In the genomic region with DNA sequence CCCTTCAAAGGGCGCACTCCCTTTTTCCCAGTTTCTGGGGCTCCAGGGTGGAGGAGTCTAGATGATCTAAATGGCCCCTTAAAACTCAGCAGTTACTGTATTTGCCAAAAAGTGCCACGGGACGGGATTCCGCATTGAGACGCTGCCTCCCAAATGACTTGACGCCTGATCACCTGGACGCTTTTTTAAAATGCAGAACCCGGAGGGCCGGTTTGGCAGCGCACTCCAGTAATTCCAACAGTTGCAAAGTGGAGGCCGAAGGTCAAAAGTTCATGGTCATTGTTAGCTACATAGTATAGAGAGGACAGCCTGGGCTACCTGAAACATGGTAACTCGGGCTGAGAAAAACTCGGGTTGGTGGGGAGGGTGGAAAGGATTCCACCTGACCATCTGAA, we compare ENCODE assay signal across 8 mouse cellular contexts. TPM values are rescaled to one million over a fixed set of nuclear protein-coding genes. Genes with fewer than 3 reads are reported as not detected.
DNase-seq lines count a peak whose midpoint lies in the region; ATAC-seq and TF ChIP-seq lines count a peak whose summit lies in the region.

No protein-coding gene starts in this region.

- H3K9ac ChIP-seq in forebrain, embryonic 12.5 days, result peak overlapping the region; percentile 69
- H3K9ac ChIP-seq in liver, embryonic 14.5 days (replicated peaks), result peak overlapping the region; percentile 83

- H3K4me3 ChIP-seq in forebrain, embryonic 12.5 days (replicated peaks), result peak overlapping the region; percentile 70
- H3K4me3 ChIP-seq in liver, embryonic 14.5 days (ENCODE audit: insufficient read depth in 1 of 2, low read depth in 2 of 2, low read length in 2 of 2), result peak overlapping the region; percentile 73 to 90

- H3K4me2 ChIP-seq in forebrain, embryonic 12.5 days, result peak overlapping the region; percentile 84
- H3K4me2 ChIP-seq in liver, embryonic 14.5 days (ENCODE audit: low read depth), result peak overlapping the region; percentile 95

- 2% methylated on average over 13 of the region's 13 CpGs for WGBS in forebrain, embryonic 12.5 days
- under 1% methylated on average over 13 of the region's 13 CpGs for WGBS in liver, embryonic 14.5 days (ENCODE audit: insufficient replicate concordance)

- ATAC-seq in forebrain, embryonic 12.5 days (ENCODE audit: low FRiP score), result peak; percentile 24; the same call in 1 of the 2 replicates
- ATAC-seq in liver, embryonic 14.5 days (ENCODE audit: insufficient read depth), result peak; percentile 38; the same call in 1 of the 2 replicates

- H3K27ac ChIP-seq in forebrain, embryonic 12.5 days, result 0 out of 2 replicates have a peak overlapping the region, but pooled peaks have one; percentile 61
- peak overlapping the region; percentile 8; the same call in 1 of the 2 replicates for H3K27ac ChIP-seq in liver, embryonic 14.5 days

- no peak for TF ChIP-seq EP300 in liver, embryonic 14.5 days (IDR thresholded peaks at IDR 0.05; ENCODE audit: low read depth)

- no peaks in the 10 kb centered on the region for H3K9me3 ChIP-seq in forebrain, embryonic 12.5 days
- H3K9me3 ChIP-seq in liver, embryonic 14.5 days (ENCODE audit: control insufficient read depth, low read length), result no peaks in the 10 kb centered on the region

- H3K27me3 ChIP-seq in forebrain, embryonic 12.5 days, result no peaks in the 10 kb centered on the region
- no peaks in the 10 kb centered on the region for H3K27me3 ChIP-seq in liver, embryonic 14.5 days (ENCODE audit: control insufficient read depth, insufficient read depth, low read length)

- H3K4me1 ChIP-seq in forebrain, embryonic 12.5 days, result peaks cover 18% of the 10 kb centered on the region
- H3K4me1 ChIP-seq in liver, embryonic 14.5 days (replicated peaks; ENCODE audit: control insufficient read depth in 2 of 2, insufficient read depth in 2 of 2, low read length in 1 of 2), result peaks cover 5 to 9% of the 10 kb centered on the region in 2 experiments; a peak in 3 of 4 replicates

- H3K36me3 ChIP-seq in forebrain, embryonic 12.5 days (replicated peaks), result peaks cover 7% of the 10 kb centered on the region; the same call in 1 of the 2 replicates
- no peaks in the 10 kb centered on the region for H3K36me3 ChIP-seq in liver, embryonic 14.5 days (replicated peaks; ENCODE audit: control insufficient read depth, insufficient read depth, low read depth)

- no peak for TF ChIP-seq CTCF in liver, embryonic 14.5 days (IDR thresholded peaks at IDR 0.05; ENCODE audit: low read depth)

- DNase-seq in urinary bladder, postnatal 14 days (ENCODE audit: low spot score), result peak; percentile 18
- DNase-seq in urinary bladder, adult 2 months (ENCODE audit: low spot score), result no peak
- DNase-seq in liver, embryonic 14.5 days (ENCODE audit: low read depth in 3 of 3, low spot score in 3 of 3), result no peak
- no peak for DNase-seq in adrenal gland, postnatal 36 days
- no peak for DNase-seq in cerebellum, adult 18-20 months
- DNase-seq in right cerebral cortex, postnatal 4 days, result no peak
- no peak for DNase-seq in urinary bladder, postnatal 25 days (ENCODE audit: low spot score)

RNA-seq across cellular contexts. Expression of a gene that starts 0.5 kb away (rescaled TPM):
- polyA plus RNA-seq in urinary bladder, adult 2 months (2012; rRNA removed), result 2.0 and 2.6 TPM in 2 replicates
- 24.9 and 27.3 TPM in 2 replicates for polyA plus RNA-seq in forebrain, embryonic 12.5 days (2016; fragmentation: Nextera tagmentation; extraction: Ambion mirVana)
- polyA plus RNA-seq in liver, embryonic 14.5 days (2012; rRNA removed), result 8.4 and 8.8 TPM in 2 replicates
- polyA plus RNA-seq in liver, embryonic 14.5 days (2014; fragmentation: Nextera tagmentation; extraction: Ambion mirVana), result 6.7 and 7.6 TPM in 2 replicates
- 1 to 10 TPM; 2.1 to 2.2 TPM for total RNA-seq in adrenal gland, postnatal 36 days (2021)

RNA-seq across cellular contexts. Expression of a gene that starts 4.1 kb away (rescaled TPM):
- not detected in 2 replicates for polyA plus RNA-seq in urinary bladder, adult 2 months (2012; rRNA removed)
- polyA plus RNA-seq in forebrain, embryonic 12.5 days (2016; fragmentation: Nextera tagmentation; extraction: Ambion mirVana), result 0.08 and 0.14 TPM in 2 replicates
- not detected in 2 replicates for polyA plus RNA-seq in liver, embryonic 14.5 days (2012; rRNA removed)
- not detected in 2 replicates for polyA plus RNA-seq in liver, embryonic 14.5 days (2014; fragmentation: Nextera tagmentation; extraction: Ambion mirVana)
- not detected for total RNA-seq in adrenal gland, postnatal 36 days (2021)

RNA-seq across cellular contexts. Expression of a gene that starts 23.9 kb away (rescaled TPM):
- polyA plus RNA-seq in urinary bladder, adult 2 months (2012; rRNA removed), result 90.2 and 91.1 TPM in 2 replicates
- polyA plus RNA-seq in forebrain, embryonic 12.5 days (2016; fragmentation: Nextera tagmentation; extraction: Ambion mirVana), result 121 and 132 TPM in 2 replicates
- 25.0 and 26.1 TPM in 2 replicates for polyA plus RNA-seq in liver, embryonic 14.5 days (2012; rRNA removed)
- 59.6 and 67.7 TPM in 2 replicates for polyA plus RNA-seq in liver, embryonic 14.5 days (2014; fragmentation: Nextera tagmentation; extraction: Ambion mirVana)
- total RNA-seq in adrenal gland, postnatal 36 days (2021), result 100 to 1,000 TPM; 127 to 140 TPM

RNA-seq across cellular contexts. Expression of a gene that starts 39.3 kb away (rescaled TPM):
- polyA plus RNA-seq in urinary bladder, adult 2 months (2012; rRNA removed), result 5.6 and 9.7 TPM in 2 replicates
- 31.4 and 32.0 TPM in 2 replicates for polyA plus RNA-seq in forebrain, embryonic 12.5 days (2016; fragmentation: Nextera tagmentation; extraction: Ambion mirVana)
- polyA plus RNA-seq in liver, embryonic 14.5 days (2012; rRNA removed), result 5.4 and 11.5 TPM in 2 replicates
- polyA plus RNA-seq in liver, embryonic 14.5 days (2014; fragmentation: Nextera tagmentation; extraction: Ambion mirVana), result 19.0 and 22.2 TPM in 2 replicates
- 10 to 100 TPM; 12.9 to 20.4 TPM for total RNA-seq in adrenal gland, postnatal 36 days (2021)

RNA-seq across cellular contexts. Expression of a gene that starts 54.8 kb away (rescaled TPM):
- polyA plus RNA-seq in urinary bladder, adult 2 months (2012; rRNA removed), result 0.06 TPM in 1 of 2 replicates, not detected in the other
- polyA plus RNA-seq in forebrain, embryonic 12.5 days (2016; fragmentation: Nextera tagmentation; extraction: Ambion mirVana), result not detected in 2 replicates
- not detected in 2 replicates for polyA plus RNA-seq in liver, embryonic 14.5 days (2012; rRNA removed)
- polyA plus RNA-seq in liver, embryonic 14.5 days (2014; fragmentation: Nextera tagmentation; extraction: Ambion mirVana), result not detected in 2 replicates
- not detected for total RNA-seq in adrenal gland, postnatal 36 days (2021)
